Mouse (Mus musculus) gastrocnemius, adult 18-20 months (tissue): ENCODE data around the gene Mad2l1. TPM values are rescaled to one million over a fixed set of nuclear protein-coding genes. Genes with fewer than 3 reads are reported as not detected.

Source experiments
- DNase-seq: peaks from one replicate; pipeline ENCODE4 v3.0.0; 2021; ENCODE audit warnings: low spot score
- long read RNA-seq, 2 experiments: library from polyadenylated mRNA; stranded (forward); transcript quantifications; one replicate each; pipeline ENCODE4 v2.0.0; 2021
- total RNA-seq, 2 experiments: library from RNA; stranded (reverse); gene quantifications; 2 replicates each; pipeline ENCODE4 v1.2.3; 2021

The Mad2l1 gene
- total RNA-seq, result under 1 TPM; 0.81 to 0.91 TPM
- long read RNA-seq, experiment 1, result 0 reads
- long read RNA-seq, experiment 2, partial matches to known transcripts, result 0 of 2 reads
- long read RNA-seq, experiment 2, other reads (novel, unspliced or antisense), result 1 of 2 reads

GRCm38 (mm10) chr6:66535028-66535862 lies at the start of gene Mad2l1:
Gene Mad2l1 (plus strand): TSS chr6:66535390.
- DNase-seq, result peak; percentile 97

DNA sequence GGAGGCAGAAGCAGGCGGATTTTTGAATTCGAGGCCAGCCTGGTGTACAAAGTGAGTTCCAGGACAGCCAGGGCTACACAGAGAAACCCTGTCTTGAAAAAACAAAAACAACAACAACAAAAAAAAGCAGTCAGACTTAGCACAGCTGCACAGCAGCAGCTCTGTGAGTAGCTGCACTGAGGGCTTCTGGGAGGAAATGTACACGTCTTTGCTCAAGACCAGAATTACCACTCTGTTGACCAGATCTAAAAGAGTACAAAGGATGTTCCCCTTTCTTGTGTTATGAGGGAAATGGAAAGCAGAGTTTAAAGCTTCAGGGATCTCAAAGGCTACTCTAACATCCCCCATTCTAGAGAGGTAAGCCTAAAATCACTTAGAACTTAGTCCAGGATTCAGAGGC lies 41.5 kb upstream of the Mad2l1 start:
- DNase-seq, result no peak

DNA sequence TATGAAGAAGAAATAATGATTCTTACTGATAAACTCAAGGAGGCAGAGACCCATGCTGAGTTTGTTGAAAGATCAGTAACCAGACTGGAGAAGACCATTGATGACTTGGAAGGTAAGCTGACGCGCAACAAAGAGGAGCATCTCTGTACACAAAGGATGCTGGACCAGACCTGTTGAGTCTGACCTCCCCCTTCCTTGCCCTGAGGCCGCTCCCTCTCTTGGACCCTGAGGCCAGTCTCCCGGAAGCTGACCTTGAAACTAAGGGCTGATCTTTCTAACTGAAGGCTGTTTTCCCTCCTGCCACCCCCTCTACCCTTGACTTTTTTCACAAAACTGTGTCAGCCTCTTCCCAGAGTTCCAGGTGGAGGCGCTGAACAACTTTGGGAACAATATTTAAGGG lies 18.8 kb upstream of the Mad2l1 start:
- no peak for DNase-seq

DNA sequence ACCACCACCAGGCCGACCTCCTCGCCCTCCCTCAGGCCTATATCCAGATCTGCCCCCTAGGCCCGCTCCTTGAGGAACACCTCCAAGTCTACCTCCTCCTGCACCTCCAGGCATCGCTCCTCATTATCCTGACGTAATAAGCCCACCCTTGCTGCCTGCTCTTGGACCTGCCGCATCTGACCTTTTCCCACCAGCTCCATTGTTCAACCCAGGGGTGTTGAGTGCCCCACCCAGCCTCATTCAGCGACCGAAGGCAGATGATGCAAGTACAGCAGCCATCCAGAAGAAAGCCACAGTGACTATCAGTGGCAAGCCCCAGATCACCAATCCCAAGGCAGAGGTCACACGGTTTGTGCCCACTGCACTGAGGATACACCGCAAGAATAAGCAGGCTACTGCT lies 6.8 kb upstream of the Mad2l1 start:
- no peak for DNase-seq

DNA sequence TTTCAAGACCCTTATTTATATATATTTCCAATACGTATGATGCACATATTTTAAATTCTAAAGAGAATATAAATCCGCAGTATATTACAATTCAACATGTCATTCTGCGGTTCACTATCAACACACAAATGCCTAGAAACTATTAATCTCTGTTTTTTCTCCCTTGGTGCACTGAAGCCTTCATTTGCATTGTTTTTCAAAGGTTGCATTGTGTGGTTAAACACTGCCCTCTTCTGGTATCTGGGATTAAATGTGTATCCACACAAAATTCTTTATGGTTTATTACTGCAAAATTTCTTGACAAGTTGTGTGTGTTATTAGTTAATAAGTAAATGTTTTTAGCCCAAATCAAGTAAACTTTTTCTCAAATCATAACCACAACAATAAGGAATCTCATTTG lies 1.9 kb upstream of the Mad2l1 start:
- peak; percentile 15 for DNase-seq

DNA sequence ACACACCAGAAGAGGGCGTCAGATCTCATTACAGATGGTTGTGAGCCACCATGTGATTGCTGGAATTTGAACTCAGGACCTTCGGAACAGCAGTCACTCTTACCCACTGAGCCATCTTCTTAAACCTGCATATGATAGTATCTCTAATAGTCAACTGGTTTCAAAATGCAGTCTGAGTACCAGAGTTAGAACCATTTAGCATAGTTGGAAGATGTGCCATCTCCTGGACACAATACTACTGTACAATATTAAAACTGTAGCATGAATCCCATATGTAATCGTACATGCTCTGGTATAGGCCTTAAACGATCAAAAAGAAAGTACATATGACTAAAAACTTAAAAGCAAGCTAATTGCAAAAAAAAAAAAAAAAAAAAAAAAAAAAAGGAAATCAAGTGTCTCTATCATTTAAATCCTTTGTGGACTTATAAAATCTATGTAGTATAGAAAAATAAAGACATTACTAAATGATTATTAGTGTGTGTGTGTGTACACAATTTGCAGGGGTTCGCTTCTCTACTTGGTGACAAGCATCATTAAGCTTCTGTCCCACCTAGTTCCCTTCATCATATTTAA lies 736 bp upstream of the Mad2l1 start:
- DNase-seq, result no peak

- DNase-seq, result no peak
Observed at GRCm38 (mm10) chr6:66535966-66536365, 776 bp downstream of the Mad2l1 start.

DNA sequence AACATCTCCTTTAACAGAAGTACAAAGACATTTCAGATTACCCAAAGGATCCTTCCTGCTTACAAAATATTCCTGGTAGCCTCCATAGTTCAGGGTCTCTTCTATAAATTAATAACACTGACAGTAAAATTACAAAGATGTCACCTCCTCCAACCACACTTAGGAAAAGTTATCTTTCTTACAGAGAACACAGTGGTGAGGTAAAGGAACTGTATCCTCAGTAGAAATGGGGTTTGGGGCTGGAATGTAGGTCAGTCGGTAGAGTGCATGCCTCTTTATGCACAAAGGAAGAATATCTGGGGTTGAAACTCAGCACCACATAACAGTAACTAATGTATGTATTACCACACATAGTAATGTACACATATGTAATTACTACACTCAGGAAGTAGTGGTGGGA lies 24.8 kb downstream of the Mad2l1 start, which contains the start of gene Vmn1r32:
TSS of gene Vmn1r32 (minus strand) at position 101 of the 400 bp plus-strand sequence.
- no peak for DNase-seq

- DNase-seq, result no peak
Observed at GRCm38 (mm10) chr6:66595804-66596203, 60.6 kb downstream of the Mad2l1 start.

Other genes with a start within 250 kb of the Mad2l1 start
- not detected for gene Vmn1r32, start 24.7 kb downstream of the Mad2l1 start, total RNA-seq
- gene Vmn1r33, start 82.9 kb downstream of the Mad2l1 start, total RNA-seq, result not detected
- not detected for gene Vmn1r34, start 108.5 kb downstream of the Mad2l1 start, total RNA-seq
- not detected for gene Vmn1r35, start 150.5 kb downstream of the Mad2l1 start, total RNA-seq
- not detected for gene Vmn1r36, start 183.8 kb downstream of the Mad2l1 start, total RNA-seq
- not detected for gene Vmn1r37, start 194.0 kb downstream of the Mad2l1 start, total RNA-seq
- not detected for gene Vmn1r38, start 247.2 kb downstream of the Mad2l1 start, total RNA-seq